Mouse (Mus musculus) embryonic fibroblast, embryonic 13.5 days (primary cell): ENCODE data around the gene Piwil4.

ENCODE experiments used
- CTCF ChIP-seq: IDR thresholded peaks from 2 replicates; pipeline ENCODE4 v1.5.1; 2011; ENCODE audit warnings: mild to moderate bottlenecking, control low read depth, low read length, moderate library complexity, borderline replicate concordance; ENCODE audit not compliant: insufficient read depth
- POLR2A ChIP-seq: IDR thresholded peaks from 2 replicates; pipeline ENCODE4 v1.6.1; 2011; ENCODE audit warnings: low read depth, mild to moderate bottlenecking, control low read depth, low read length, moderate library complexity

GRCm38 (mm10) chr9:14759261-14759660, 18.7 kb upstream of the Piwil4 start:
- TF ChIP-seq POLR2A (no peak), CTCF (no peak)
